Mouse (Mus musculus) hindbrain, embryonic 14.5 days (tissue): ENCODE data around the gene Msi2. TPM values are rescaled to one million over a fixed set of nuclear protein-coding genes. Genes with fewer than 3 reads are reported as not detected.
A peak's percentile ranks its signal among the peaks of the same experiment; 100 is the strongest.

Experiments used
- ATAC-seq: fragments of 200-750 bp; cut with Nextera tagmentation; 2 replicates; pipeline ENCODE4 v1.8.0; 2017; ENCODE audit warnings: moderate number of reproducible peaks, mild to moderate bottlenecking, moderate TSS enrichment, moderate library complexity; ENCODE audit not compliant: low FRiP score
- DNase-seq: peaks from one replicate; pipeline ENCODE4 v3.0.0-alpha.2; 2015; ENCODE audit warnings: low spot score
- H3K27ac ChIP-seq: fragments of 300-500 bp; sonication (generic); 2 replicates; pipeline ENCODE4 v1.5.1; 2014; ENCODE audit warnings: mild to moderate bottlenecking, moderate library complexity
- H3K27me3 ChIP-seq: fragments of 300-500 bp; sonication (generic); 2 replicates; pipeline ENCODE4 v1.6.1; 2014; ENCODE audit warnings: mild to moderate bottlenecking, low read length, mixed read lengths; ENCODE audit not compliant: control insufficient read depth, insufficient read depth
- H3K36me3 ChIP-seq: fragments of 300-500 bp; sonication (generic); replicated peaks from 2 replicates; pipeline ENCODE4 v1.6.1; 2014; ENCODE audit not compliant: control insufficient read depth, insufficient read depth
- H3K4me1 ChIP-seq: fragments of 300-500 bp; sonication (generic); replicated peaks from 2 replicates; pipeline ENCODE4 v1.6.1; 2014; ENCODE audit warnings: antibody characterized with exemption, low read length, mixed read lengths; ENCODE audit not compliant: control insufficient read depth, insufficient read depth
- H3K4me2 ChIP-seq: fragments of 300-500 bp; sonication (generic); replicated peaks from 2 replicates; pipeline ENCODE4 v1.6.1; 2014; ENCODE audit warnings: mild to moderate bottlenecking, moderate library complexity
- H3K4me3 ChIP-seq: fragments of 300-500 bp; sonication (generic); replicated peaks from 2 replicates; pipeline ENCODE4 v1.5.1; 2014; ENCODE audit warnings: mild to moderate bottlenecking, low read length
- H3K9ac ChIP-seq: fragments of 300-500 bp; sonication (generic); 2 replicates; pipeline ENCODE4 v1.6.1; 2014
- H3K9me3 ChIP-seq: fragments of 300-500 bp; sonication (generic); 2 replicates; pipeline ENCODE4 v1.6.1; 2016; ENCODE audit warnings: low read length; ENCODE audit not compliant: control insufficient read depth
- WGBS: fragments of 180-500 bp; shearing (Covaris S2); extraction: QIAGEN DNeasy Blood & Tissue Kit; methylation state at CpG from one replicate; pipeline ENCODE4 v1.1.7; 2014; 5-methylcytosine and 5-hydroxymethylcytosine counted together
- polyA plus RNA-seq: library from polyadenylated mRNA; unstranded; fragments of >200 nt; fragmentation: Nextera tagmentation; extraction: Ambion mirVana; gene quantifications from 2 replicates; pipeline ENCODE4 v1.2.1, GENCODE M21; 2014

Gene Msi2
- polyA plus RNA-seq, 1 experiment from 2014 or later = 26.5 TPM

- whole genome bisulfite sequencing = 81% methylated on average over 3 of the region's 3 CpGs
- Histone ChIP-seq H3K4me1 (peaks cover 42% of the 10 kb centered on the region), H3K27ac (peak overlapping the region; percentile 72)
These were observed 118.1 kb downstream of the Msi2 start for GRCm38 (mm10) chr11:88600194-88600593.

DNA sequence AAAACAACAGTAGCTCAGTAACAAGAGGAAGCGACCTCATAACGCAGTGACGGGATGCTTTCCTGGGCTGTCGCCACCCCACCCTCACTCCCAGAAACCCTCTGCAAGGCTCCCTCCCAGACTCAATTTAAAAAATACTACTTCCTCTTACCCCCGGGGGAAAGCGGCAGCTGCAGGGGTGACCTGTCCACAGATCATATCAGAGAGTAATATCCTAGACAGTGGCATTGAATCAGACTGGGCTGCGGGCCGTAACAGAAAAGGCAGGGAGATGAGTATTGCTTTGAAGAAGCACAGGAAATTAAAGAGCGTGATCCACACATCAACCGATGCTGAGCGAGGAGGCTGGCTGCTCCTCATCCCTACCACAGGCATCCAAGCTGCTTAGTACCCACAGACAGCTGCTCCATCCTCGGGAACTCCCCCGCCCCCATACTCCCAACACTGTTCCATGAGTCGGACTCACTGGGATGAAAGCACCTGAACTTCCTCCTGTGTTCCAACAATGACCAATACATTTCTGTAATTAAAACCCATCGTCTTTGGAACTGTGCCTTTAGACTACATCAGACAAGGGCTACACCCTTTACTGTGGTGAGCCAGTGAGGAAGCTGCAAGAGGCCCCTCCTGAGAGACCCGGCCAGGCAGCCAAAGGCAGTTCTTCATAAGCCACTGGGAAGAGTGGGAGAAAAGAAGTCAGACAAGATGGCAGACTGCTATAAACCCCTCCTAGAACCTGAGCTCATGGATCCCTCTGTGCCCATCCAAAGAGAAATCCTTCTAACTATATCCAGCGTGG is 118.8 kb downstream of the Msi2 start:
- Histone ChIP-seq H3K4me1 (peaks cover 42% of the 10 kb centered on the region), H3K27ac (peak overlapping the region; percentile 72), H3K36me3 (0 out of 2 replicates have a peak, but pooled peaks cover 12% of the 10 kb centered on the region), H3K9ac (no peak overlapping the region), H3K4me2 (0 out of 2 replicates have a peak overlapping the region, but pooled peaks have one; percentile 4), H3K27me3 (no peaks in the 10 kb centered on the region), H3K4me3 (no peak overlapping the region), H3K9me3 (no peaks in the 10 kb centered on the region)
- ATAC-seq (no peak), DNase-seq (no peak)
- 50% methylated on average over 17 of the region's 17 CpGs for WGBS

More at GRCm38 (mm10) chr11:88600194-88600593, 118.1 kb downstream of the Msi2 start:
- Histone ChIP-seq H3K9ac (no peak overlapping the region), H3K36me3 (0 out of 2 replicates have a peak, but pooled peaks cover 9% of the 10 kb centered on the region), H3K9me3 (no peaks in the 10 kb centered on the region), H3K27me3 (no peaks in the 10 kb centered on the region), H3K4me2 (no peak overlapping the region), H3K4me3 (no peak overlapping the region)
- ATAC-seq (no peak), DNase-seq (no peak)

DNA sequence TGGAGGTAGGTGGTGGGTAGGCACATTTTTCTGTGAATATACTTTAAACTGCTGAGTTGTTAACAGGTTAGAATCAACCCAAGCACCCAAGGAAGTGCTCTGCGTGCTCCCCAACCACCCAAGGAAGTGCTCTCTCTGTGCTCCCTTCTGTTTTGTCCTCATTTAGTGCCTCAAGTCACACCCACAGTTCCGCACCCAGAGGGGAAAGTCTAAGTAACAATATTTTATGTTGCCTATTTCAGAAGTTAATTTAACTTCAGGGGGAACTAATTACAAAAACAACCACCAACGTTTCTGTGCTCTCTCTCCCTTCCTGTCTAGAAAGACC is 119.5 kb downstream of the Msi2 start:
- no peak overlapping the region for H3K4me2 ChIP-seq
- 73% methylated on average over 3 of the region's 3 CpGs for WGBS
- no peak overlapping the region for H3K9ac ChIP-seq
- H3K27me3 ChIP-seq = no peaks in the 10 kb centered on the region
- ATAC-seq = no peak
- H3K4me1 ChIP-seq = peaks cover 42% of the 10 kb centered on the region
- no peak overlapping the region for H3K4me3 ChIP-seq
- H3K27ac ChIP-seq = peak overlapping the region; percentile 72
- no peak for DNase-seq
- 0 out of 2 replicates have a peak, but pooled peaks cover 12% of the 10 kb centered on the region for H3K36me3 ChIP-seq
- no peaks in the 10 kb centered on the region for H3K9me3 ChIP-seq

DNA sequence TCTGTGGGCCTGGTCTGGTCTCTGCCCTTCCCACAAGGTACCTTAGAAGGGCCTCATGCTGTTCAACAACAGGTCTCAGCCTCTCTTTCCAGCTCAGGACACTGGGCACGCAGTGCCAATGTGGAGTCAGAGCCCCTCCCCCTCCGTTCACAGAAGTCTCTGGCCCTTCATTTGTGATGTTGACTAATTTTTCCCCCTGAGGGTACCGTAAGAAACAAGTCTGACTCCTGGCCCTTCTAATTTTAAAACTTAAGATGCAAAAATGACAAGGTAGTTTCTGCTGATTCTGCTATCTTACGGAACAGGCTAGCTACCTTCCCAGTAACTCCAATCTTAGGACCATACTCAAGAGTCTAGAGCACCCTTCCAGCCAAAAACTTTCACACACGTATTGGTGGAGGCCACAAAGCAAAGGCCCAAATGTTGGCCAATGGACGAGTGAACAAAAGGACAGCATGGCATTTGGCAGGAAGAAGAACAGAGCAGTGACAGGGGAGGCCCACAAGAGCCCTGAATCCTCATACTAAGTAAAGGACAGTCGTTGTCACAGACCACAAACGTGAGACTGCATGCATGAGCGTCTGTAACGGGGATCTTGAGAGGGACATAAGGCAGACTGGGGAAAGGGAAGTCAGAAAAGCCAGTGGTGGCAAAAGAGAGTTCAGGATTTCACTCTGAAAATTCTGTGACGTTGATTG is 120.0 kb downstream of the Msi2 start:
- 0 out of 2 replicates have a peak, but pooled peaks cover 9% of the 10 kb centered on the region for H3K36me3 ChIP-seq
- ATAC-seq (no peak), DNase-seq (no peak)
- H3K4me2 ChIP-seq = no peak overlapping the region
- peaks cover 42% of the 10 kb centered on the region for H3K4me1 ChIP-seq
- no peak overlapping the region for H3K4me3 ChIP-seq
- peak overlapping the region; percentile 72 for H3K27ac ChIP-seq
- WGBS = 58% methylated on average over 11 of the region's 11 CpGs
- no peaks in the 10 kb centered on the region for H3K27me3 ChIP-seq
- H3K9me3 ChIP-seq = no peaks in the 10 kb centered on the region
- no peak overlapping the region for H3K9ac ChIP-seq

GRCm38 (mm10) chr11:88595616-88596015 is 122.7 kb downstream of the Msi2 start:
- H3K9me3 ChIP-seq = no peaks in the 10 kb centered on the region
- H3K27ac ChIP-seq = no peak overlapping the region
- H3K4me2 ChIP-seq = no peak overlapping the region
- H3K4me1 ChIP-seq = peaks cover 51% of the 10 kb centered on the region
- 0 out of 2 replicates have a peak, but pooled peaks cover 4% of the 10 kb centered on the region for H3K36me3 ChIP-seq
- DNase-seq (no peak), ATAC-seq (no peak)
- no peak overlapping the region for H3K4me3 ChIP-seq
- H3K9ac ChIP-seq = no peak overlapping the region
- no peaks in the 10 kb centered on the region for H3K27me3 ChIP-seq
- 45% methylated on average over 4 of the region's 4 CpGs for WGBS

GRCm38 (mm10) chr11:88594804-88595611 is 123.3 kb downstream of the Msi2 start:
- no peak for DNase-seq
- 0 out of 2 replicates have a peak, but pooled peaks cover 4% of the 10 kb centered on the region for H3K36me3 ChIP-seq
- no peak overlapping the region for H3K9ac ChIP-seq
- H3K4me1 ChIP-seq = peaks cover 48% of the 10 kb centered on the region
- H3K27me3 ChIP-seq = no peaks in the 10 kb centered on the region
- 60% methylated on average over 13 of the region's 13 CpGs for WGBS
- H3K4me2 ChIP-seq = no peak overlapping the region
- 0 out of 2 replicates have a peak, but pooled peaks have one; percentile 21 for ATAC-seq
- H3K9me3 ChIP-seq = no peaks in the 10 kb centered on the region
- peak overlapping the region; percentile 59; the same call in 1 of the 2 replicates for H3K27ac ChIP-seq
- H3K4me3 ChIP-seq = no peak overlapping the region

- no peaks in the 10 kb centered on the region for H3K9me3 ChIP-seq
- ATAC-seq = no peak
These were observed 124.3 kb downstream of the Msi2 start for GRCm38 (mm10) chr11:88594010-88594409.

DNA sequence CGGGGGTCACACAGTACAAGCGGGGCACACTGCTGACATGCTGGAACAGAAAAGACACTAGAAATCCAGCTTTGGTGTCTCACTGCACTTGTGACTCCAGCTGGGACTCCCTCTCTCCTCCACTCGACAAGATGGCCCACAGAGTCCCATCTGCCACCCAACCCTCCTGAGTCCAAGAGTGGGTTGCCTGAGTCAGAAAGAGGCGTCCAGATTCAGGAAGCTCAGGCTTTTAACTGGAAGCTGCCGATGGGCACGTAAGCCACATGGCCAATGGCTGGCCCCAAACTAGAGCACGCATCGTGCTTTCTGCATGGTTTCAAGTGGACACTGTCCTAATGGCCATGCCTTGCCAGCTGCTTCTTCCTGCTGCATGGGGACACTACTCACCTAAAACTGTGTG is 126.2 kb downstream of the Msi2 start:
- 0 out of 2 replicates have a peak overlapping the region, but pooled peaks have one; percentile 16 for H3K27ac ChIP-seq
- H3K9me3 ChIP-seq = no peaks in the 10 kb centered on the region
- H3K27me3 ChIP-seq = no peaks in the 10 kb centered on the region
- DNase-seq (no peak), ATAC-seq (no peak)
- H3K4me1 ChIP-seq = peaks cover 59% of the 10 kb centered on the region
- WGBS = 74% methylated on average over 8 of the region's 8 CpGs
- 0 out of 2 replicates have a peak, but pooled peaks cover 4% of the 10 kb centered on the region for H3K36me3 ChIP-seq
- no peak overlapping the region for H3K4me3 ChIP-seq
- no peak overlapping the region for H3K4me2 ChIP-seq
- H3K9ac ChIP-seq = no peak overlapping the region

More at GRCm38 (mm10) chr11:88594010-88594409, 124.3 kb downstream of the Msi2 start:
- 32% methylated on average over 8 of the region's 8 CpGs for WGBS
- H3K9ac ChIP-seq = no peak overlapping the region
- H3K4me1 ChIP-seq = peaks cover 48% of the 10 kb centered on the region
- peak overlapping the region; percentile 59; the same call in 1 of the 2 replicates for H3K27ac ChIP-seq
- H3K27me3 ChIP-seq = no peaks in the 10 kb centered on the region
- H3K36me3 ChIP-seq = 0 out of 2 replicates have a peak, but pooled peaks cover 4% of the 10 kb centered on the region
- no peak overlapping the region for H3K4me2 ChIP-seq
- DNase-seq = no peak
- H3K4me3 ChIP-seq = no peak overlapping the region
